Mouse (Mus musculus) kidney, postnatal 36 days (tissue): Measurements from ENCODE around the gene Ucn3.
"Not testable (repeated sequence)": the region's sequence is repeated elsewhere in the genome, so short reads cannot be mapped to it uniquely, and the experiment has no call there.

Source experiments
- DNase-seq, 2 experiments: peaks; one replicate each; pipeline ENCODE4 v3.0.0; 2021 to 2022; ENCODE audit warnings: mixed read lengths in 2 of 2

Gene Ucn3

GRCm38 (mm10) chr13:3945249-3945648 lies at the start of gene Ucn3:
Gene Ucn3, minus strand, starts transcription at chr13:3945349.
- DNase-seq, result no peak

GRCm38 (mm10) chr13:3992081-3992480 lies 46.9 kb upstream of the Ucn3 start:
- no peak for DNase-seq

GRCm38 (mm10) chr13:3968849-3969248 lies 23.7 kb upstream of the Ucn3 start:
- DNase-seq, result no peak

GRCm38 (mm10) chr13:3951198-3951914 lies 6.2 kb upstream of the Ucn3 start:
- DNase-seq, result peak in 1 of 2 experiments; percentile 2

GRCm38 (mm10) chr13:3949477-3949876 lies 4.3 kb upstream of the Ucn3 start:
- DNase-seq, result no peak

- DNase-seq, result no peak
Measured at GRCm38 (mm10) chr13:3947267-3947666, 2.1 kb upstream of the Ucn3 start.

GRCm38 (mm10) chr13:3944699-3945098 lies 450 bp downstream of the Ucn3 start:
- DNase-seq, result no peak

GRCm38 (mm10) chr13:3926046-3926445 lies 19.1 kb downstream of the Ucn3 start:
- DNase-seq, result no peak

GRCm38 (mm10) chr13:3925632-3926031 lies 19.5 kb downstream of the Ucn3 start:
- no peak for DNase-seq

GRCm38 (mm10) chr13:3924483-3924882 lies 20.7 kb downstream of the Ucn3 start:
- no peak for DNase-seq

- DNase-seq, result peak; percentile 87 to 91
Measured at GRCm38 (mm10) chr13:3917571-3918311, 27.4 kb downstream of the Ucn3 start, which contains the start of the genes Net1 and Tubal3. Gene Net1, minus strand, starts transcription at chr13:3918220. Gene Tubal3, plus strand, starts transcription at chr13:3918274.

GRCm38 (mm10) chr13:3913504-3913903 lies 31.6 kb downstream of the Ucn3 start:
- no peak for DNase-seq

GRCm38 (mm10) chr13:3910356-3910755 lies 34.8 kb downstream of the Ucn3 start:
- DNase-seq, result no peak

GRCm38 (mm10) chr13:3908262-3908661 lies 36.9 kb downstream of the Ucn3 start:
- no peak for DNase-seq

GRCm38 (mm10) chr13:3907151-3907696 lies 37.9 kb downstream of the Ucn3 start:
- DNase-seq, result no peak

- DNase-seq, result no peak
Measured at GRCm38 (mm10) chr13:3899301-3899700, 45.8 kb downstream of the Ucn3 start.

- DNase-seq, result not testable (repeated sequence)
Measured at GRCm38 (mm10) chr13:3898202-3898601, 46.9 kb downstream of the Ucn3 start.

- DNase-seq, result peak; percentile 84 to 85
Measured at GRCm38 (mm10) chr13:3896913-3897312, 48.2 kb downstream of the Ucn3 start.

- DNase-seq, result no peak
Measured at GRCm38 (mm10) chr13:3896032-3896431, 49.1 kb downstream of the Ucn3 start.

GRCm38 (mm10) chr13:3895397-3895980 lies 49.7 kb downstream of the Ucn3 start:
- DNase-seq, result no peak

GRCm38 (mm10) chr13:3894549-3894948 lies 50.6 kb downstream of the Ucn3 start:
- peak in 1 of 2 experiments; percentile 36 for DNase-seq

- peak; percentile 95 to 97 for DNase-seq
Measured at GRCm38 (mm10) chr13:3893126-3893734, 51.9 kb downstream of the Ucn3 start.

GRCm38 (mm10) chr13:3892601-3893000 lies 52.5 kb downstream of the Ucn3 start:
- no peak for DNase-seq
